22 mouse cellular contexts compared by ENCODE assay signal in the genomic region with DNA sequence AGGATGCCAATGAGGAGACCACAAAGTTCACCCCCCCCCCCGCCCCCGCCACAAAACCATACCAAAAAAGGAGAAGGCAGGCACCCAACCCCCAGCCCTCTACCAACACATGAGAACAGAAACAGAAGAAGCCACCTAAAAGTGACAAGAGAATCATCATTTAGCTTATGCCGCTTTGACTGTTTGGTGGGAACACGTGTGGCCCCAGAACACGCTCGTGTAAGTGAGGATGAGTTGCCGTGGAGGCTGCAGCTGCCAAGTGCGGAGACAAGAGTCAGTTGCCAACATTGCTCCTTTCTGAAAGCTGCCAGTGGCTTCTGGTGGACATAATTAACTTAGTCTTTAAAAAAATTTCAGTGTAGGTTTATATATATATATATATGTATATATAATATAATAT. TPM values are rescaled to one million over a fixed set of nuclear protein-coding genes. Genes with fewer than 3 reads are reported as not detected.
"Had no signal": no experiment of that assay in that cellular context is flagged by ENCODE, and none has a peak within 500 bp of the region (broad histone marks: within the 10 kb centered on the region; RNA-seq: fewer than 3 reads in every experiment).

No protein-coding gene starts in this region.

- H3K9ac ChIP-seq: liver, embryonic 13.5 days; lung, embryonic 14.5 days; midbrain, embryonic 12.5 days; midbrain, embryonic 15.5 days; neural tube, embryonic 12.5 days; stomach, embryonic 15.5 days had no signal

- H3K27ac ChIP-seq: hindbrain, postnatal 0 days; kidney, postnatal 0 days; left cerebral cortex, adult 2 months; liver, embryonic 13.5 days; midbrain, embryonic 12.5 days; midbrain, embryonic 15.5 days; neural tube, embryonic 12.5 days; stomach, embryonic 15.5 days had no signal

- H3K4me2 ChIP-seq: liver, embryonic 13.5 days; lung, embryonic 14.5 days; midbrain, embryonic 12.5 days; midbrain, embryonic 15.5 days; neural tube, embryonic 12.5 days; stomach, embryonic 15.5 days had no signal

- ATAC-seq: hindbrain, postnatal 0 days; inflammation-experienced regulatory T-cells, adult 6 months; intestine, embryonic 16.5 days; lung, postnatal 0 days; midbrain, embryonic 15.5 days had no signal

- DNase-seq: kidney, adult 18-20 months; kidney, adult 9 months; kidney, postnatal 25 days; layer of hippocampus, postnatal 36 days; liver, embryonic 13.5 days; lung, embryonic 14.5 days; retina, postnatal 1 day; right cerebral cortex, postnatal 25 days; spleen, adult 18-20 months had no signal

- H3K9me3 ChIP-seq: liver, embryonic 13.5 days; midbrain, embryonic 12.5 days; midbrain, embryonic 15.5 days; neural tube, embryonic 12.5 days; stomach, embryonic 15.5 days had no signal

- H3K27me3 ChIP-seq: liver, embryonic 13.5 days; megakaryocyte, embryonic 14.5 days; midbrain, embryonic 12.5 days; midbrain, embryonic 15.5 days; neural tube, embryonic 12.5 days; stomach, embryonic 15.5 days had no signal

- H3K4me3 ChIP-seq: left cerebral cortex, adult 2 months; liver, embryonic 13.5 days; megakaryocyte, embryonic 14.5 days; midbrain, embryonic 12.5 days; midbrain, embryonic 15.5 days; neural tube, embryonic 12.5 days; stomach, embryonic 15.5 days had no signal

RNA-seq across cellular contexts. Expression of a gene that starts 56.6 kb away (rescaled TPM):
- total RNA-seq: liver, adult 2 months; neutrophil, adult 5-6 weeks had no signal
- polyA plus RNA-seq: inflammation-experienced regulatory T-cells, adult 6 months; liver, adult 2 months had no signal
